Mouse (Mus musculus) forebrain, embryonic 13.5 days (tissue): Measurements from ENCODE around the gene Clec1b. TPM values are rescaled to one million over a fixed set of nuclear protein-coding genes. Genes with fewer than 3 reads are reported as not detected.

Source experiments
- polyA plus RNA-seq: library from polyadenylated mRNA; unstranded; fragments of >200 nt; fragmentation: Nextera tagmentation; extraction: Ambion mirVana; gene quantifications from 2 replicates; pipeline ENCODE4 v1.2.1, GENCODE M21; 2015

Clec1b gene
- polyA plus RNA-seq, 1 experiment from 2014 or later = 3.6 TPM

Other genes starting within 250 kb of the Clec1b start
- gene Clec2d, start 216.7 kb upstream of the Clec1b start, polyA plus RNA-seq = not detected in 2 replicates
- gene Cd69, start 121.9 kb upstream of the Clec1b start, polyA plus RNA-seq = not detected in 2 replicates
- not detected in 2 replicates for gene 4922502D21Rik, start 65.5 kb upstream of the Clec1b start, polyA plus RNA-seq
- gene Clec12a, start 54.6 kb upstream of the Clec1b start, polyA plus RNA-seq = 0.06 and 0.13 TPM in 2 replicates
- 0.12 TPM in 1 of 2 replicates, not detected in the other for gene Clec12b, start 11.4 kb upstream of the Clec1b start, polyA plus RNA-seq
- gene Clec9a, start 11.6 kb downstream of the Clec1b start, polyA plus RNA-seq = 0.05 and 0.15 TPM in 2 replicates
- 0.89 and 1.1 TPM in 2 replicates for gene Clec1a, start 54.7 kb downstream of the Clec1b start, polyA plus RNA-seq
- gene Olr1, start 109.9 kb downstream of the Clec1b start, polyA plus RNA-seq = not detected in 2 replicates
- not detected in 2 replicates for gene Tmem52b, start 115.3 kb downstream of the Clec1b start, polyA plus RNA-seq
- gene Gabarapl1, start 135.9 kb downstream of the Clec1b start, polyA plus RNA-seq = 125 and 126 TPM in 2 replicates
- gene Klre1, start 180.6 kb downstream of the Clec1b start, polyA plus RNA-seq = not detected in 2 replicates
- not detected in 2 replicates for gene Klrd1, start 194.5 kb downstream of the Clec1b start, polyA plus RNA-seq
- 0.14 and 0.18 TPM in 2 replicates for gene Klrk1, start 226.6 kb downstream of the Clec1b start, polyA plus RNA-seq
- not detected in 2 replicates for gene Klrc3, start 246.0 kb downstream of the Clec1b start, polyA plus RNA-seq